Mouse (Mus musculus): ENCODE measurements around the gene Tcf15. TPM values are rescaled to one million over a fixed set of nuclear protein-coding genes. Genes with fewer than 3 reads are reported as not detected.

The Tcf15 gene
- total and polyA plus RNA-seq, 3 experiments: not detected

DNA sequence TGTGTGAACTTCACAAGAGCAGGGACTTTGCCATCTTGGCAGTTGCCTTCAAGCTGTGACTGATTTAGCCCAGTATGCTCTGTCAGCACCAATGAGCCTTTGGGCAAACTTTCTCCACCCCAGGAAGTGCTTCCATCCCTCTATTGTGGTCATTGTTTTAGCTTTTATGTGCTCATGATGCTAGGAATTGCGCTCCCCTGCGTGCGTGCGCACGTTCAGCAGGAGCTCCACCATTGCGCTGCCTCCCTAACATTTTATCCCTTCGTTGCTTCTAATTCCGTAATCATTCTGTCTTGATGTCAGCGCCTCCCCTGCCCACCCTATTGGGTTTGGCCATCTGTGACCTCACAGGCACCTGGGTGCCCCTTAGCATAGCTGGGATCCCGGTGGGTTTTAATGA lies 36.8 kb upstream of the Tcf15 start (continued):
- TF ChIP-seq CTCF (conservative IDR thresholded peaks at IDR 0.05 in 1 of 2, IDR thresholded peaks at IDR 0.05 in 1 of 2; ENCODE audit: low read depth in 2 of 2, low read length in 2 of 2) (no peak), ZNF384 (IDR thresholded peaks at IDR 0.05; ENCODE audit: low read depth, low read length) (no peak)

GRCm38 (mm10) chr2:152108702-152109101 lies 34.7 kb upstream of the Tcf15 start:
- dilution Hi-C loops (cut with MboI; ENCODE audit: extremely low pct_ligation_motif_present, extremely low pct_unique_long_range_greater_than_20kb, low sequenced_read_pairs): no loop called here
- in situ Hi-C loops (cut with MboI; ENCODE audit: low pct_ligation_motif_present, low pct_unique_long_range_greater_than_20kb, low sequenced_read_pairs): no loop called here
- H3K4me2 ChIP-seq (ENCODE audit: insufficient read depth, low read depth, poor library complexity, severe bottlenecking): no peak overlapping the region
- no peak overlapping the region for H3K4me3 ChIP-seq (replicated peaks in 1 of 3; ENCODE audit: low read depth in 2 of 3, low read length in 2 of 3, poor library complexity in 1 of 3)
- H3K27me3 ChIP-seq (replicated peaks): peaks cover 60% of the 10 kb centered on the region
- TF ChIP-seq KAT2A (IDR thresholded peaks at IDR 0.05; ENCODE audit: insufficient replicate concordance, low read length): no peak
- no peak for TF ChIP-seq IRF4 (IDR thresholded peaks at IDR 0.05; ENCODE audit: low read depth, low read length)
- no peak for TF ChIP-seq CTCF (conservative IDR thresholded peaks at IDR 0.05 in 1 of 2, IDR thresholded peaks at IDR 0.05 in 1 of 2; ENCODE audit: low read depth in 2 of 2, low read length in 2 of 2)
- TF ChIP-seq MEF2A (IDR thresholded peaks at IDR 0.05; ENCODE audit: borderline replicate concordance, low read depth, low read length): no peak
- no peak for TF ChIP-seq USF1 (IDR thresholded peaks at IDR 0.05; ENCODE audit: low read depth, low read length)
- no peak for TF ChIP-seq JUN (IDR thresholded peaks at IDR 0.05; ENCODE audit: insufficient read depth, low read depth, low read length)
- TF ChIP-seq ZC3H11A (IDR thresholded peaks at IDR 0.05; ENCODE audit: low read depth, low read length): no peak
- no peak for TF ChIP-seq ZKSCAN1 (IDR thresholded peaks at IDR 0.05; ENCODE audit: borderline replicate concordance, low read depth, low read length)
- TF ChIP-seq ZNF384 (IDR thresholded peaks at IDR 0.05; ENCODE audit: low read depth, low read length): no peak
- TF ChIP-seq GABPA (IDR thresholded peaks at IDR 0.05; ENCODE audit: insufficient replicate concordance, low read depth, low read length): no peak
- TF ChIP-seq ELF1 (IDR thresholded peaks at IDR 0.05; ENCODE audit: low read depth, low read length): no peak
- no peak for TF ChIP-seq BHLHE40 (IDR thresholded peaks at IDR 0.05; ENCODE audit: low read depth, low read length)
- no peak for TF ChIP-seq USF2 (conservative IDR thresholded peaks at IDR 0.05; ENCODE audit: low read depth, low read length)
- TF ChIP-seq MYC (IDR thresholded peaks at IDR 0.05; ENCODE audit: low read depth, low read length): no peak
- TF ChIP-seq MAX (IDR thresholded peaks at IDR 0.05; ENCODE audit: low read length): no peak
- TF ChIP-seq MXI1 (IDR thresholded peaks at IDR 0.05; ENCODE audit: low read depth, low read length): no peak
- no peak for TF ChIP-seq E2F4 (IDR thresholded peaks at IDR 0.05; ENCODE audit: insufficient replicate concordance, low read depth, low read length)
- TF ChIP-seq ETS1 (conservative IDR thresholded peaks at IDR 0.05; ENCODE audit: low read depth, low read length): no peak
- no peak for TF ChIP-seq PAX5 (IDR thresholded peaks at IDR 0.05; ENCODE audit: low read length)
- DNase-seq (ENCODE audit: extremely low read depth): no peak
- no peaks in the 10 kb centered on the region for H3K36me3 ChIP-seq (replicated peaks in 1 of 2; ENCODE audit: control insufficient read depth in 1 of 2, insufficient read depth in 1 of 2, low read length in 1 of 2)
- no peaks in the 10 kb centered on the region for H3K4me1 ChIP-seq (ENCODE audit: control insufficient read depth in 1 of 2, insufficient read depth in 2 of 2)
- no peak overlapping the region for H3K9ac ChIP-seq (ENCODE audit: insufficient read depth, low read depth)
- no peaks in the 10 kb centered on the region for H3K79me2 ChIP-seq (replicated peaks; ENCODE audit: control insufficient read depth, extremely low read depth, insufficient read depth, poor library complexity, severe bottlenecking)
- H3K9me3 ChIP-seq (replicated peaks; ENCODE audit: low read length): peaks cover 19% of the 10 kb centered on the region
- H3K27ac ChIP-seq (ENCODE audit: insufficient read depth, low read depth): no peak overlapping the region

DNA sequence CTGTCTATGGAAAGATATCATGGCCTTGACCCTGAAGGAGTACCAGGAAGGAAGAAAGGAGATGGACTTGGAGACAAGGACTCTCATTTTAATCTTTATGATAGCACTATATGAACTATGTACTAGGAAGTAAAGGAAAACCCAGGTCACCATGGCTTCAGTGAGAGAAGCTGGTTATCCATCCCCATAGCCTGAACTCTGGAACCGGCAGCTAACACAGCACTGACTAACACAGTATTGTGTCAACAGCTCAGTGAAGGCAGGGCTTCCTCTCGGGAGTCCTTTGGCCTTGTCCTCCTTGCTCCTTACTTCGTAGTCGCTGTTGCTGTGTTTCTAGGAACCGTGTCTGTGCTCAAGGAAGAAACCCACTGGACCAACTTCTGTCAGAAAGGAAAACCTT lies 34.0 kb upstream of the Tcf15 start:
- Histone ChIP-seq H3K36me3 (replicated peaks in 1 of 2; ENCODE audit: control insufficient read depth in 1 of 2, insufficient read depth in 1 of 2, low read length in 1 of 2) (no peaks in the 10 kb centered on the region), H3K79me2 (replicated peaks; ENCODE audit: control insufficient read depth, extremely low read depth, insufficient read depth, poor library complexity, severe bottlenecking) (no peaks in the 10 kb centered on the region), H3K4me3 (replicated peaks in 1 of 3; ENCODE audit: low read depth in 2 of 3, low read length in 2 of 3, poor library complexity in 1 of 3) (no peak overlapping the region), H3K9me3 (replicated peaks; ENCODE audit: low read length) (peaks cover 19% of the 10 kb centered on the region), H3K27me3 (replicated peaks) (peaks cover 64% of the 10 kb centered on the region), H3K4me2 (ENCODE audit: insufficient read depth, low read depth, poor library complexity, severe bottlenecking) (no peak overlapping the region), H3K27ac (ENCODE audit: insufficient read depth, low read depth) (no peak overlapping the region), H3K9ac (ENCODE audit: insufficient read depth, low read depth) (no peak overlapping the region), H3K4me1 (ENCODE audit: control insufficient read depth in 1 of 2, insufficient read depth in 2 of 2) (no peaks in the 10 kb centered on the region)
- in situ Hi-C loops (cut with MboI; ENCODE audit: low pct_ligation_motif_present, low pct_unique_long_range_greater_than_20kb, low sequenced_read_pairs): no loop called here
- TF ChIP-seq EP300 (IDR thresholded peaks at IDR 0.05; ENCODE audit: low read length): no peak
- no peak for TF ChIP-seq IRF4 (IDR thresholded peaks at IDR 0.05; ENCODE audit: low read depth, low read length)
- no peak for TF ChIP-seq CHD1 (IDR thresholded peaks at IDR 0.05; ENCODE audit: low read depth, low read length)
- no peak for TF ChIP-seq TCF12 (IDR thresholded peaks at IDR 0.05; ENCODE audit: low read depth, low read length)
- TF ChIP-seq JUN (IDR thresholded peaks at IDR 0.05; ENCODE audit: insufficient read depth, low read depth, low read length): no peak
- no peak for TF ChIP-seq RAD21 (IDR thresholded peaks at IDR 0.05; ENCODE audit: low read depth, low read length)
- no peak for TF ChIP-seq POLR2AphosphoS2 (IDR thresholded peaks at IDR 0.05; ENCODE audit: low read depth, low read length)
- TF ChIP-seq JUND (conservative IDR thresholded peaks at IDR 0.05; ENCODE audit: low read depth, low read length): no peak
- dilution Hi-C loops (cut with MboI; ENCODE audit: extremely low pct_ligation_motif_present, extremely low pct_unique_long_range_greater_than_20kb, low sequenced_read_pairs): no loop called here
- DNase-seq (ENCODE audit: extremely low read depth): no peak
